Mouse (Mus musculus) olfactory bulb, adult 2 months (tissue): ENCODE data around the gene Plk3. TPM values are rescaled to one million over a fixed set of nuclear protein-coding genes. Genes with fewer than 3 reads are reported as not detected.
A peak's percentile ranks its signal among the peaks of the same experiment; 100 is the strongest.

Source experiments
- H3K27ac ChIP-seq: fragments of 200-500 bp; 2 replicates; pipeline ENCODE4 v1.5.1; 2012; ENCODE audit warnings: low read depth, low read length; ENCODE audit not compliant: insufficient read depth
- H3K4me1 ChIP-seq: fragments of 200-500 bp; 2 replicates; pipeline ENCODE4 v1.6.1; 2012; ENCODE audit warnings: low read length; ENCODE audit not compliant: control insufficient read depth, insufficient read depth
- H3K4me3 ChIP-seq: fragments of 200-500 bp; 2 replicates; pipeline ENCODE4 v1.5.1; 2012; ENCODE audit warnings: mild to moderate bottlenecking, low read depth, low read length, moderate library complexity; ENCODE audit not compliant: insufficient read depth
- CTCF ChIP-seq: fragments of 200-500 bp; IDR thresholded peaks from 2 replicates; pipeline ENCODE4 v1.5.1; 2012; ENCODE audit warnings: low read depth, mild to moderate bottlenecking, low read length, moderate library complexity; ENCODE audit not compliant: insufficient read depth
- POLR2A ChIP-seq: fragments of 200-500 bp; IDR thresholded peaks from 2 replicates; pipeline ENCODE4 v1.6.1; 2012; ENCODE audit warnings: mild to moderate bottlenecking, low read depth, low read length, moderate library complexity; ENCODE audit not compliant: insufficient read depth
- WGBS: fragments of 180-500 bp; shearing (Covaris S2); methylation state at CpG from one replicate; pipeline ENCODE4 v1.1.7; 2018; 5-methylcytosine and 5-hydroxymethylcytosine counted together
- polyA plus RNA-seq: library from polyadenylated mRNA; stranded (reverse); fragments of >200 nt; gene quantifications from 2 replicates; pipeline ENCODE4 v1.2.4, GENCODE M21; 2012; ENCODE audit warnings: low replicate concordance; ENCODE audit not compliant: missing spikeins, insufficient read depth, insufficient read length

Plk3 gene
- polyA plus RNA-seq, 1 experiment, result not detected

- Histone ChIP-seq H3K4me3 (no peak overlapping the region), H3K4me1 (peaks cover 25% of the 10 kb centered on the region), H3K27ac (no peak overlapping the region)
- WGBS, result 73% methylated on average over 6 of the region's 6 CpGs
- TF ChIP-seq CTCF, result no peak
- no peak for TF ChIP-seq POLR2A
These were observed 3.0 kb downstream of the Plk3 start for GRCm38 (mm10) chr4:117130790-117131189.

GRCm38 (mm10) chr4:117127991-117128686 lies 5.6 kb downstream of the Plk3 start:
- Histone ChIP-seq H3K4me3 (no peak overlapping the region), H3K4me1 (peaks cover 36% of the 10 kb centered on the region), H3K27ac (no peak overlapping the region)
- WGBS, result 92% methylated on average over 33 of the region's 33 CpGs
- no peak for TF ChIP-seq CTCF
- TF ChIP-seq POLR2A, result no peak

- H3K4me1 ChIP-seq, result peaks cover 33% of the 10 kb centered on the region
- peak within 1 kb of the TSS; percentile 71 for H3K27ac ChIP-seq
- WGBS, result 77% methylated on average over 9 of the region's 9 CpGs
- H3K4me3 ChIP-seq, result no peak within 1 kb of the TSS
- TF ChIP-seq CTCF, result no peak
- no peak for TF ChIP-seq POLR2A
These were observed 7.0 kb downstream of the Plk3 start, which contains the start of gene Tctex1d4 for GRCm38 (mm10) chr4:117126675-117127290. Gene Tctex1d4, plus strand, starts transcription at chr4:117126794.

DNA sequence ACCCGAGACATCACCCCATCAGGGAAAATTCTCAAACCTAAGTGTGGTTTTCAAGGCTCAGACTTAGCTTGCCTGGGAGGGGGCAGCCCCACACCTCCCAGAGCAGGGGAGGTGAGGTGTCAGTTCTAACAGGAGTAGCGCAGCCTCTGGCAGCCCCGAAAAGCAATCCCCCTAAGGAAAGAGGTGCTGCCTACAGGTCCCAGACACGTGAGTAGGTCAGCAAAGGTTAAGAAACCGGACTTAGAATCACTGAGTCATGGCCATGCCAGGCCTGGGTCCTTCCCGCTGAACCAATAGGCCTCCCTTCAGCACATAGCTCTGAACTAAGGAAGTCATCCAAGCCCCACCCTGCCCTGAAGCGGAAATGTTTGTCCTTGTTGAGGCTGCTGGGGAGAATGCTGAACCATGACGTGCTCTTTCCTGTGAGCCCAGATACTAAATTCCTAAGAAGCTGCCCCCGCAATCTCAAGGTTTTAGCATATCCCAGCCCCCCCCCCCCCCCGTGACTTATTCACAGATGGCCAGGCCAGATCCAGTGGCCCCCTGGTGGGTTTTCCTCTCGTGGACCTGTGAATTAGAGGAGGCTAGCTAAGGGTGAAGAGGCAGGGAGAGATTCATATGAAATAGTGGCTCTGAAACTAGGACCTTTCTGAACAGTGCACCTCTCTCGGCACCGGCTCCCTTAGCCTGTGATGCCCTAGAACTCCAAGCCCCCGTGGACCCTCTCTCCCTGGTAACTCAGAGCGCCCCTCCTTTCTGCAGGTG lies 7.7 kb downstream of the Plk3 start:
- TF ChIP-seq POLR2A, result no peak
- no peak for TF ChIP-seq CTCF
- H3K27ac ChIP-seq, result peak overlapping the region; percentile 71
- H3K4me1 ChIP-seq, result peaks cover 30% of the 10 kb centered on the region
- WGBS, result 59% methylated on average over 15 of the region's 15 CpGs
- no peak overlapping the region for H3K4me3 ChIP-seq

GRCm38 (mm10) chr4:117125348-117125909 lies 8.3 kb downstream of the Plk3 start, which contains the start of gene Btbd19:
Gene Btbd19, minus strand, starts transcription at chr4:117125725.
- H3K4me3 ChIP-seq, result no peak within 1 kb of the TSS
- peak within 1 kb of the TSS; percentile 71 for H3K27ac ChIP-seq
- 27% methylated on average over 8 of the region's 8 CpGs for WGBS
- TF ChIP-seq CTCF, result no peak
- no peak for TF ChIP-seq POLR2A
- peaks cover 30% of the 10 kb centered on the region for H3K4me1 ChIP-seq

DNA sequence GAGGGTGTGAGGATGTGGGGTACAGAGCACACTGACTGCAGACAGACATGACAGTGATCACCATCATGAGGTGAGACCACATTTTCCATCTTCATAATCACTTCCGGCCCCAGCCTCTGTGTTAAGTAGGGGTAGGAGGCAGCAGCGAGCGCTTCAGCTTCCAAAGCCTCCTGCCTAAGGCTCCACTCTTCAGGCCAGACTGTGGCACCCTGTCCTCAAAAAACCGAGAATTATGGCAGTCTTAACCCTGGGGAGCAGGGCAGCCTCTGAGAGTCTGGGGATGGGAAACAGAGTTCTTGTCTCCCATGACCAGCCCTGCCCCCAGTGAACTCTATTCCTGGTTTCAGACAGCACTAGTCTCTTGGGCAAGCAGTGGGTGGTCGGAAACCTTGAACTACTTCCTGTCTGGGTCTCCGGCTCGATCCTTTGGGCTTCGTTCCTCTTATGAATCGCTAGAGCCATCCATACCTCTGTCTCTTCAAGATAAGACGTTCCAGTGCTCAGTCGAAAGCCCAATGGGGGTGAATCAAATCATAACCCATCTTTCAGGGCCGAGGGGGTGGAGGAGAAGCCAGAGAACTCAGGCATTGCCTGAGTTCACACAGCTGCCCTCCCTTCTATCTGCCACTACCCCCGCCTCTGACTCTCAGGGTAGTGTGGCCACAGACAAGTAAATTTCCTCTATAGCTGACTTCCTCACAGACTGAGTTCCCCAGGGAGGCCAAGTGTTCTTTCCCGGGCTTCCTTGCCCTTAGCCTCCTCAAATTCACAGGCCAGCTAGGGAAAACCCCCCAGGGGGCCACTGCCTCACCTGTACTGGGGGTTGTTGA lies 9.0 kb downstream of the Plk3 start:
- Histone ChIP-seq H3K27ac (peak overlapping the region; percentile 71), H3K4me3 (no peak overlapping the region), H3K4me1 (peaks cover 30% of the 10 kb centered on the region)
- no peak for TF ChIP-seq POLR2A
- TF ChIP-seq CTCF, result no peak
- WGBS, result 75% methylated on average over 14 of the region's 14 CpGs

- WGBS, result 91% methylated on average over 3 of the region's 3 CpGs
- H3K27ac ChIP-seq, result no peak overlapping the region
These were observed 9.6 kb downstream of the Plk3 start for GRCm38 (mm10) chr4:117124218-117124517.

GRCm38 (mm10) chr4:117123546-117124217 lies 10.1 kb downstream of the Plk3 start:
- Histone ChIP-seq H3K4me1 (peaks cover 30% of the 10 kb centered on the region), H3K27ac (no peak overlapping the region), H3K4me3 (no peak overlapping the region)
- TF ChIP-seq CTCF, result no peak
- no peak for TF ChIP-seq POLR2A
- WGBS, result 72% methylated on average over 9 of the region's 9 CpGs

More at GRCm38 (mm10) chr4:117124218-117124517, 9.6 kb downstream of the Plk3 start:
- H3K4me3 ChIP-seq, result no peak overlapping the region
- TF ChIP-seq CTCF (no peak), POLR2A (no peak)
- H3K4me1 ChIP-seq, result peaks cover 30% of the 10 kb centered on the region
